Mouse (Mus musculus) heart, embryonic 14.5 days (tissue): ENCODE measurements at regions not wholly inside any gene's neighbourhood (a gene's known extent, or its start where the extent isn't known, plus 50 kb on each side); places are given as distances from the start of the nearest gene placed in this dataset.

Experiments
- ATAC-seq: fragments of 200-750 bp; cut with Nextera tagmentation; 2 replicates; pipeline ENCODE4 v1.8.0; 2017; ENCODE audit warnings: low read depth, moderate TSS enrichment; ENCODE audit not compliant: insufficient number of reproducible peaks, insufficient read depth, low FRiP score
- H3K27ac ChIP-seq, 2 experiments: fragments of 200-500 bp in 1 of 2; fragments of 300-500 bp in 1 of 2; sonication (generic) in 1 of 2; replicated peaks in 1 of 2; 2 replicates each; pipeline ENCODE4 v1.5.1; 2012 to 2014; ENCODE audit warnings: low read depth in 2 of 2, low read length in 2 of 2, control low read depth in 1 of 2, mild to moderate bottlenecking in 1 of 2, mixed read lengths in 1 of 2; ENCODE audit not compliant: control insufficient read depth in 1 of 2, insufficient read depth in 1 of 2
- H3K27me3 ChIP-seq: fragments of 300-500 bp; sonication (generic); 2 replicates; pipeline ENCODE4 v1.6.1; 2014; ENCODE audit warnings: mild to moderate bottlenecking, low read length, control low read depth; ENCODE audit not compliant: control insufficient read depth, insufficient read depth
- H3K36me3 ChIP-seq: fragments of 300-500 bp; sonication (generic); 2 replicates; pipeline ENCODE4 v1.6.1; 2014; ENCODE audit warnings: mild to moderate bottlenecking, control low read depth, low read length, mixed read lengths; ENCODE audit not compliant: control insufficient read depth, insufficient read depth
- H3K4me1 ChIP-seq, 2 experiments: fragments of 200-500 bp in 1 of 2; fragments of 300-500 bp in 1 of 2; sonication (generic) in 1 of 2; 2 replicates each; pipeline ENCODE4 v1.6.1; 2012 to 2014; ENCODE audit warnings: low read length in 2 of 2, control low read depth in 1 of 2, mixed read lengths in 1 of 2; ENCODE audit not compliant: control insufficient read depth in 2 of 2, insufficient read depth in 2 of 2
- H3K4me2 ChIP-seq: fragments of 300-500 bp; sonication (generic); 2 replicates; pipeline ENCODE4 v1.6.1; 2014; ENCODE audit warnings: mild to moderate bottlenecking, low read length
- H3K4me3 ChIP-seq, 2 experiments: fragments of 200-500 bp in 1 of 2; fragments of 300-500 bp in 1 of 2; sonication (generic) in 1 of 2; 2 replicates each; pipeline ENCODE4 v1.5.1; 2012 to 2014; ENCODE audit warnings: low read length in 2 of 2, mild to moderate bottlenecking in 2 of 2, control low read depth in 1 of 2, low read depth in 1 of 2, moderate library complexity in 1 of 2; ENCODE audit not compliant: control insufficient read depth in 1 of 2, insufficient read depth in 1 of 2
- H3K9ac ChIP-seq: fragments of 300-500 bp; sonication (generic); 2 replicates; pipeline ENCODE4 v1.6.1; 2014; ENCODE audit warnings: mild to moderate bottlenecking, low read length
- H3K9me3 ChIP-seq: fragments of 300-500 bp; sonication (generic); 2 replicates; pipeline ENCODE4 v1.6.1; 2016; ENCODE audit warnings: low read length, control low read depth; ENCODE audit not compliant: control insufficient read depth
- WGBS: fragments of 180-500 bp; shearing (Covaris S2); extraction: QIAGEN DNeasy Blood & Tissue Kit; methylation state at CpG from one replicate; pipeline ENCODE4 v1.1.7; 2014; 5-methylcytosine and 5-hydroxymethylcytosine counted together

- Histone ChIP-seq H3K36me3 (no peaks in the 10 kb centered on the region), H3K9ac (no peak overlapping the region), H3K27ac (no peak overlapping the region), H3K4me1 (no peaks in the 10 kb centered on the region), H3K27me3 (no peaks in the 10 kb centered on the region), H3K4me2 (no peak overlapping the region), H3K9me3 (no peaks in the 10 kb centered on the region), H3K4me3 (no peak overlapping the region)
- ATAC-seq = no peak
These were observed 51.7 kb upstream of the Rasgrf1 start for GRCm38 (mm10) chr9:89858005-89858404.

GRCm38 (mm10) chr9:89850491-89851282, 59.0 kb upstream of the Rasgrf1 start:
- no peak overlapping the region for H3K27ac ChIP-seq
- H3K4me3 ChIP-seq = no peak overlapping the region
- no peaks in the 10 kb centered on the region for H3K36me3 ChIP-seq
- no peaks in the 10 kb centered on the region for H3K9me3 ChIP-seq
- no peak overlapping the region for H3K4me2 ChIP-seq
- no peak overlapping the region for H3K9ac ChIP-seq
- no peak for ATAC-seq
- H3K4me1 ChIP-seq = no peaks in the 10 kb centered on the region
- H3K27me3 ChIP-seq = no peaks in the 10 kb centered on the region
- WGBS = 77% methylated on average over 10 of the region's 10 CpGs

- ATAC-seq = no peak
- H3K9ac ChIP-seq = no peak overlapping the region
These were observed 59.8 kb upstream of the Rasgrf1 start for GRCm38 (mm10) chr9:89849947-89850346.

GRCm38 (mm10) chr9:89848571-89848970, 61.1 kb upstream of the Rasgrf1 start:
- H3K4me3 ChIP-seq = no peak overlapping the region
- H3K27ac ChIP-seq = no peak overlapping the region
- ATAC-seq = no peak
- no peaks in the 10 kb centered on the region for H3K4me1 ChIP-seq
- H3K27me3 ChIP-seq = no peaks in the 10 kb centered on the region
- H3K9me3 ChIP-seq = no peaks in the 10 kb centered on the region
- H3K9ac ChIP-seq = no peak overlapping the region
- H3K4me2 ChIP-seq = no peak overlapping the region
- H3K36me3 ChIP-seq = no peaks in the 10 kb centered on the region
- 57% methylated on average over 3 of the region's 3 CpGs for WGBS

More at GRCm38 (mm10) chr9:89849947-89850346, 59.8 kb upstream of the Rasgrf1 start:
- Histone ChIP-seq H3K4me1 (no peaks in the 10 kb centered on the region), H3K4me3 (no peak overlapping the region), H3K27ac (no peak overlapping the region), H3K4me2 (no peak overlapping the region), H3K9me3 (no peaks in the 10 kb centered on the region), H3K27me3 (no peaks in the 10 kb centered on the region), H3K36me3 (no peaks in the 10 kb centered on the region)
- 79% methylated on average over 3 of the region's 3 CpGs for WGBS

- no peaks in the 10 kb centered on the region for H3K4me1 ChIP-seq
- no peaks in the 10 kb centered on the region for H3K27me3 ChIP-seq
- no peak overlapping the region for H3K4me2 ChIP-seq
- H3K36me3 ChIP-seq = no peaks in the 10 kb centered on the region
- no peak overlapping the region for H3K4me3 ChIP-seq
- no peak for ATAC-seq
- H3K27ac ChIP-seq = no peak overlapping the region
- no peaks in the 10 kb centered on the region for H3K9me3 ChIP-seq
- H3K9ac ChIP-seq = no peak overlapping the region
These were observed 62.7 kb upstream of the Rasgrf1 start for GRCm38 (mm10) chr9:89846973-89847372.

GRCm38 (mm10) chr9:89842776-89843089, 67.0 kb upstream of the Rasgrf1 start:
- Histone ChIP-seq H3K9me3 (no peaks in the 10 kb centered on the region), H3K9ac (no peak overlapping the region), H3K4me3 (no peak overlapping the region), H3K27me3 (no peaks in the 10 kb centered on the region), H3K36me3 (no peaks in the 10 kb centered on the region), H3K4me2 (no peak overlapping the region), H3K27ac (no peak overlapping the region), H3K4me1 (no peaks in the 10 kb centered on the region)
- no peak for ATAC-seq
- WGBS = 81% methylated on average over 8 of the region's 8 CpGs

- ATAC-seq = no peak
- Histone ChIP-seq H3K27ac (no peak overlapping the region), H3K9ac (no peak overlapping the region), H3K4me3 (no peak overlapping the region), H3K4me1 (no peaks in the 10 kb centered on the region), H3K4me2 (no peak overlapping the region), H3K27me3 (no peaks in the 10 kb centered on the region), H3K9me3 (no peaks in the 10 kb centered on the region), H3K36me3 (no peaks in the 10 kb centered on the region)
- 47% methylated on average over 12 of the region's 12 CpGs for WGBS
These were observed 67.6 kb upstream of the Rasgrf1 start for GRCm38 (mm10) chr9:89841866-89842775.
